Mouse (Mus musculus) cortical plate, adult 2 months (tissue): ENCODE measurements around the gene Kif16b.

ENCODE experiments used
- CTCF ChIP-seq: fragments of 200-500 bp; IDR thresholded peaks from 2 replicates; pipeline ENCODE4 v1.5.1; 2011; ENCODE audit warnings: mild to moderate bottlenecking, control low read depth, low read length; ENCODE audit not compliant: insufficient read depth; ENCODE audit errors: extremely low read depth
- POLR2A ChIP-seq: fragments of 200-500 bp; IDR thresholded peaks from 2 replicates; pipeline ENCODE4 v1.6.1; 2011; ENCODE audit warnings: mild to moderate bottlenecking, low read length, control low read depth; ENCODE audit not compliant: insufficient read depth; ENCODE audit errors: extremely low read depth

GRCm38 (mm10) chr2:142633996-142634559 lies 267.3 kb downstream of the Kif16b start:
- no peak for TF ChIP-seq CTCF
- no peak for TF ChIP-seq POLR2A
